Mouse (Mus musculus) lung, postnatal 14 days (tissue): Measurements from ENCODE around the gene Ttc7b.

Experiments used
- DNase-seq: peaks from one replicate; pipeline ENCODE4 v3.0.0; 2021

Gene Ttc7b

GRCm38 (mm10) chr12:100520077-100520793 lies 391 bp downstream of the Ttc7b start:
- peak; percentile 53 for DNase-seq

- DNase-seq: peak; percentile 28
Observed at GRCm38 (mm10) chr12:100519684-100520076, 946 bp downstream of the Ttc7b start.

- DNase-seq: no peak
Observed at GRCm38 (mm10) chr12:100517371-100517770, 3.3 kb downstream of the Ttc7b start.

GRCm38 (mm10) chr12:100516161-100516838 lies 4.3 kb downstream of the Ttc7b start:
- no peak for DNase-seq

GRCm38 (mm10) chr12:100515493-100515892 lies 5.1 kb downstream of the Ttc7b start:
- no peak for DNase-seq

GRCm38 (mm10) chr12:100514611-100515010 lies 6.0 kb downstream of the Ttc7b start:
- no peak for DNase-seq

- DNase-seq: no peak
Observed at GRCm38 (mm10) chr12:100513131-100513530, 7.5 kb downstream of the Ttc7b start.

- no peak for DNase-seq
Observed at GRCm38 (mm10) chr12:100512641-100513040, 8.0 kb downstream of the Ttc7b start.

GRCm38 (mm10) chr12:100509615-100510282 lies 10.9 kb downstream of the Ttc7b start:
- DNase-seq: no peak

- no peak for DNase-seq
Observed at GRCm38 (mm10) chr12:100508668-100509067, 12.0 kb downstream of the Ttc7b start.

GRCm38 (mm10) chr12:100505484-100505883 lies 15.1 kb downstream of the Ttc7b start:
- DNase-seq: no peak

- no peak for DNase-seq
Observed at GRCm38 (mm10) chr12:100504585-100504984, 16.0 kb downstream of the Ttc7b start.

- DNase-seq: no peak
Observed at GRCm38 (mm10) chr12:100503659-100504058, 17.0 kb downstream of the Ttc7b start.

- DNase-seq: no peak
Observed at GRCm38 (mm10) chr12:100502544-100502943, 18.1 kb downstream of the Ttc7b start.

- no peak for DNase-seq
Observed at GRCm38 (mm10) chr12:100501261-100501660, 19.4 kb downstream of the Ttc7b start.

- no peak for DNase-seq
Observed at GRCm38 (mm10) chr12:100499469-100499868, 21.2 kb downstream of the Ttc7b start.

GRCm38 (mm10) chr12:100498006-100498405 lies 22.6 kb downstream of the Ttc7b start:
- DNase-seq: no peak

- DNase-seq: no peak
Observed at GRCm38 (mm10) chr12:100495083-100495482, 25.5 kb downstream of the Ttc7b start.

- DNase-seq: no peak
Observed at GRCm38 (mm10) chr12:100493211-100493610, 27.4 kb downstream of the Ttc7b start.

- no peak for DNase-seq
Observed at GRCm38 (mm10) chr12:100492676-100493075, 27.9 kb downstream of the Ttc7b start.

GRCm38 (mm10) chr12:100491967-100492611 lies 28.5 kb downstream of the Ttc7b start:
- DNase-seq: no peak

- no peak for DNase-seq
Observed at GRCm38 (mm10) chr12:100489799-100490198, 30.8 kb downstream of the Ttc7b start.

- DNase-seq: no peak
Observed at GRCm38 (mm10) chr12:100488368-100488767, 32.3 kb downstream of the Ttc7b start.
